In genomic region chr4:125413833-125414719, GRCm38 (mm10) we compare ENCODE assay signal across 9 mouse cellular contexts.
DNase-seq lines count a peak whose midpoint lies in the region; ATAC-seq and TF ChIP-seq lines count a peak whose summit lies in the region.
"Had no signal": no experiment of that assay in that cellular context is flagged by ENCODE, and none has a peak within 500 bp of the region (broad histone marks: within the 10 kb centered on the region; RNA-seq: fewer than 3 reads in every experiment).

No protein-coding gene starts in this region.

- peak; percentile 64; the same call in 1 of the 2 replicates for ATAC-seq in embryonic facial prominence, embryonic 15.5 days (ENCODE audit: insufficient number of reproducible peaks, low FRiP score, low TSS enrichment, low read depth)
- ATAC-seq in midbrain, embryonic 16.5 days: peak; percentile 59; the same call in 1 of the 2 replicates
- ATAC-seq in erythroid progenitor cell, adult 5-6 weeks (replicated peaks; ENCODE audit: low FRiP score, poor library complexity, severe bottlenecking): no peak
- ATAC-seq in liver, embryonic 11.5 days (replicated peaks; ENCODE audit: low FRiP score): no peak

- H3K27me3 ChIP-seq in kidney, adult 2 months (replicated peaks; ENCODE audit: control insufficient read depth, insufficient read depth, low read length): no peaks in the 10 kb centered on the region
- H3K27me3 ChIP-seq in embryonic facial prominence, embryonic 15.5 days: no peaks in the 10 kb centered on the region
- H3K27me3 ChIP-seq in midbrain, embryonic 16.5 days (ENCODE audit: control insufficient read depth, insufficient read depth, low read depth, low read length): peaks cover 4% of the 10 kb centered on the region; the same call in 1 of the 2 replicates
- H3K27me3 ChIP-seq in liver, embryonic 11.5 days (replicated peaks; ENCODE audit: control insufficient read depth, insufficient read depth, low read length): no peaks in the 10 kb centered on the region
- H3K27me3 ChIP-seq: lung, embryonic 15.5 days had no signal

- WGBS in kidney, adult 2 months: 77% methylated on average over 7 of the region's 7 CpGs
- WGBS in embryonic facial prominence, embryonic 15.5 days: 80% methylated on average over 7 of the region's 7 CpGs
- 78% methylated on average over 7 of the region's 7 CpGs for WGBS in midbrain, embryonic 16.5 days
- WGBS in liver, embryonic 11.5 days: 71% methylated on average over 7 of the region's 7 CpGs

- no peak for TF ChIP-seq CTCF in kidney, adult 2 months (conservative IDR thresholded peaks at IDR 0.05; ENCODE audit: insufficient read depth, insufficient read length, low read depth, low read length)

- DNase-seq in kidney, adult 2 months: peak; percentile 28
- DNase-seq in kidney, adult 11 months: no peak
- DNase-seq in adipocyte (ENCODE audit: low spot score): peak; percentile 2
- DNase-seq in thymus, adult 18-20 months: no peak
- DNase-seq in liver, embryonic 11.5 days (ENCODE audit: low spot score): no peak

- H3K9ac ChIP-seq in embryonic facial prominence, embryonic 15.5 days: no peak overlapping the region
- H3K9ac ChIP-seq in midbrain, embryonic 16.5 days (ENCODE audit: low read depth, low read length): no peak overlapping the region
- no peak overlapping the region for H3K9ac ChIP-seq in liver, embryonic 11.5 days (ENCODE audit: low read depth, low read length)
- H3K9ac ChIP-seq: lung, embryonic 15.5 days had no signal

- H3K4me3 ChIP-seq in kidney, adult 2 months (ENCODE audit: insufficient read depth, low read depth, low read length): no peak overlapping the region
- no peak overlapping the region for H3K4me3 ChIP-seq in embryonic facial prominence, embryonic 15.5 days (replicated peaks)
- H3K4me3 ChIP-seq in midbrain, embryonic 16.5 days (ENCODE audit: low read depth, low read length): no peak overlapping the region
- H3K4me3 ChIP-seq in liver, embryonic 11.5 days (ENCODE audit: low read depth, low read length): no peak overlapping the region
- H3K4me3 ChIP-seq: lung, embryonic 15.5 days had no signal

- no peak for TF ChIP-seq POLR2A in kidney, adult 2 months (IDR thresholded peaks at IDR 0.05; ENCODE audit: low read depth, low read length)

- H3K4me1 ChIP-seq in kidney, adult 2 months (ENCODE audit: control insufficient read depth, insufficient read depth, low read length): no peaks in the 10 kb centered on the region; the same call in 1 of the 2 replicates
- H3K4me1 ChIP-seq in embryonic facial prominence, embryonic 15.5 days: no peaks in the 10 kb centered on the region
- peaks cover 18% of the 10 kb centered on the region for H3K4me1 ChIP-seq in midbrain, embryonic 16.5 days (ENCODE audit: control insufficient read depth, insufficient read depth, low read length)
- H3K4me1 ChIP-seq in liver, embryonic 11.5 days (replicated peaks; ENCODE audit: control insufficient read depth, insufficient read depth, low read length): no peaks in the 10 kb centered on the region
- H3K4me1 ChIP-seq: lung, embryonic 15.5 days had no signal

- no peak overlapping the region for H3K27ac ChIP-seq in kidney, adult 2 months (ENCODE audit: insufficient read depth, low read depth, low read length)
- no peak overlapping the region for H3K27ac ChIP-seq in embryonic facial prominence, embryonic 15.5 days (replicated peaks)
- no peak overlapping the region for H3K27ac ChIP-seq in midbrain, embryonic 16.5 days (ENCODE audit: low read length)
- H3K27ac ChIP-seq in liver, embryonic 11.5 days (ENCODE audit: low read depth, low read length): no peak overlapping the region
- H3K27ac ChIP-seq: lung, embryonic 15.5 days had no signal

- H3K9me3 ChIP-seq in embryonic facial prominence, embryonic 15.5 days (replicated peaks): no peaks in the 10 kb centered on the region
- no peaks in the 10 kb centered on the region for H3K9me3 ChIP-seq in midbrain, embryonic 16.5 days (replicated peaks; ENCODE audit: control insufficient read depth, low read length, poor library complexity, severe bottlenecking)
- no peaks in the 10 kb centered on the region for H3K9me3 ChIP-seq in liver, embryonic 11.5 days (ENCODE audit: control insufficient read depth, low read length)
- H3K9me3 ChIP-seq: lung, embryonic 15.5 days had no signal

- H3K36me3 ChIP-seq in kidney, adult 2 months (ENCODE audit: control insufficient read depth, insufficient read depth, low read length): no peaks in the 10 kb centered on the region
- no peaks in the 10 kb centered on the region for H3K36me3 ChIP-seq in embryonic facial prominence, embryonic 15.5 days
- no peaks in the 10 kb centered on the region for H3K36me3 ChIP-seq in midbrain, embryonic 16.5 days (ENCODE audit: control insufficient read depth, insufficient read depth, low read length)
- no peaks in the 10 kb centered on the region for H3K36me3 ChIP-seq in liver, embryonic 11.5 days (ENCODE audit: control insufficient read depth, insufficient read depth, low read length)
- H3K36me3 ChIP-seq: lung, embryonic 15.5 days had no signal

- no peak overlapping the region for H3K4me2 ChIP-seq in embryonic facial prominence, embryonic 15.5 days (replicated peaks)
- no peak overlapping the region for H3K4me2 ChIP-seq in midbrain, embryonic 16.5 days (ENCODE audit: low read length)
- no peak overlapping the region for H3K4me2 ChIP-seq in liver, embryonic 11.5 days
- H3K4me2 ChIP-seq: lung, embryonic 15.5 days had no signal

Comparison
In these comparisons a context has a peak if more than half of its experiments do, and no peak if none do; other contexts are left out.
1. DNase-seq: peak in kidney, adult 2 months (single experiment) and adipocyte (single experiment); none in kidney, adult 11 months (single experiment), thymus, adult 18-20 months (0 of 2) and liver, embryonic 11.5 days (single experiment).
2. ATAC-seq: peak in embryonic facial prominence, embryonic 15.5 days (single experiment) and midbrain, embryonic 16.5 days (single experiment); none in erythroid progenitor cell, adult 5-6 weeks (single experiment) and liver, embryonic 11.5 days (single experiment).